Mouse (Mus musculus) bone marrow macrophage, adult 2 months (primary cell): ENCODE measurements around the gene Lemd2.

Experiments used
- CTCF ChIP-seq: IDR thresholded peaks from 2 replicates; pipeline ENCODE4 v1.5.1; 2012; ENCODE audit warnings: low read depth, mild to moderate bottlenecking, low read length, moderate library complexity
- POLR2A ChIP-seq: IDR thresholded peaks from 2 replicates; pipeline ENCODE4 v1.6.1; 2012; ENCODE audit warnings: mild to moderate bottlenecking, low read depth, low read length, borderline replicate concordance

DNA sequence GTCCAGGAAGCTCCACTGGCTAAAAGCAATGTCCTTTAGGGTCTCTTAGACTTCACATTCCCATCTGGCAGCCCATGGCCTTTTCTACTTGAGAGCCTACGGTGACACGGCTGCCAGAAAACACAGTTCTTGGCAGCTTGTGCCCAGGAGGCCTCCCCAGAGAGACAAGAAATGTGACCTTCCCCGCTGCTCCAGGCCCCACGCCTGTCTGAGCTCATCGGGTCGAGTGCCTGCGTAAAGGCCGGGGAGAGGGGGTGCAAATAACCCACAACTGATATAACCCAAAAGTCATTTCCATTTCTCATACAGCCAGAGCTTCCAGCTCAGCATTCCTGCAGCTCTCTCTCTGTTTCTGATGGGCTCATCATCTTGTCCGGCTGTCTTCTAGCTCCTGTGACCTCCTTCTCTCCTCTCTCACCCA lies 50.5 kb downstream of the Lemd2 start:
- TF ChIP-seq CTCF (no peak), POLR2A (no peak)
